Mouse (Mus musculus) lung, embryonic 15.5 days (tissue): ENCODE data around the gene Ciao2a. TPM values are rescaled to one million over a fixed set of nuclear protein-coding genes. Genes with fewer than 3 reads are reported as not detected.

Source experiments
- ATAC-seq: fragments of 200-750 bp; cut with Nextera tagmentation; 2 replicates; pipeline ENCODE4 v1.8.0; 2017; ENCODE audit warnings: moderate number of reproducible peaks, borderline replicate concordance; ENCODE audit not compliant: low FRiP score, low TSS enrichment; ENCODE audit errors: extremely low read depth
- H3K27ac ChIP-seq: fragments of 300-500 bp; sonication (generic); 2 replicates; pipeline ENCODE4 v1.5.1; 2015; ENCODE audit warnings: moderate library complexity, mild to moderate bottlenecking, inconsistent platforms
- H3K27me3 ChIP-seq: fragments of 300-500 bp; sonication (generic); 2 replicates; pipeline ENCODE4 v1.6.1; 2015; ENCODE audit warnings: inconsistent platforms
- H3K36me3 ChIP-seq: fragments of 300-500 bp; sonication (generic); 2 replicates; pipeline ENCODE4 v1.6.1; 2015; ENCODE audit warnings: inconsistent platforms
- H3K4me1 ChIP-seq: fragments of 300-500 bp; sonication (generic); 2 replicates; pipeline ENCODE4 v1.6.1; 2015; ENCODE audit warnings: inconsistent platforms
- H3K4me2 ChIP-seq: fragments of 300-500 bp; sonication (generic); 2 replicates; pipeline ENCODE4 v1.6.1; 2015; ENCODE audit warnings: inconsistent platforms, mild to moderate bottlenecking, moderate library complexity
- H3K4me3 ChIP-seq: fragments of 300-500 bp; sonication (generic); 2 replicates; pipeline ENCODE4 v1.5.1; 2015; ENCODE audit warnings: mild to moderate bottlenecking, inconsistent platforms
- H3K9ac ChIP-seq: fragments of 300-500 bp; sonication (generic); 2 replicates; pipeline ENCODE4 v1.6.1; 2015; ENCODE audit warnings: inconsistent platforms
- H3K9me3 ChIP-seq: fragments of 300-500 bp; sonication (generic); 2 replicates; pipeline ENCODE4 v1.6.1; 2016; ENCODE audit warnings: inconsistent platforms
- WGBS: fragments of 180-500 bp; shearing (Covaris S2); methylation state at CpG from one replicate; pipeline ENCODE4 v1.1.7; 2015; 5-methylcytosine and 5-hydroxymethylcytosine counted together
- polyA plus RNA-seq: library from polyadenylated mRNA; unstranded; fragments of >200 nt; fragmentation: Nextera tagmentation; extraction: Ambion mirVana; gene quantifications from 2 replicates; pipeline ENCODE4 v1.2.1, GENCODE M21; 2015

Ciao2a gene
- polyA plus RNA-seq, 1 experiment from 2014 or later: 149 TPM

DNA sequence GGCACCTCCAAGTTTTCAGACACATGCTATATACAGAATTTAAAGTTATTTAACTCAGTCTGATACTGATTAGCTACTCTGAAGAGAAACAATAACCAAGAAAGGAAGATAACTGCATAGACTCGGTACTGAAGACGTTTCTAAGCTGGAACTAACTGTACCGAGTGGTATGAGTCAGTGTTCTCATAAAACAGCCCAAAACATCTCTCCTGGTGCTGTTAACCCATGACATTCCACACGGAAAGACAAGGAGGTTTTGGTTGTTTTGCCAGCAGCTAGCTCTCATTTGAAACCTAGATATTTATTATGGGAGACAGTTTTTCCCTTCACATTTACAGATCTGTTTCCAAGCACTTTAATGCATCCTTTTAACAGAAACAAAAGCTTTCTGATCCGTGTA lies 2.8 kb upstream of the Ciao2a start:
- 0 out of 2 replicates have a peak, but pooled peaks cover 2% of the 10 kb centered on the region for H3K36me3 ChIP-seq
- H3K4me1 ChIP-seq: peaks cover 31% of the 10 kb centered on the region
- peak overlapping the region; percentile 90 for H3K4me3 ChIP-seq
- H3K9me3 ChIP-seq: no peaks in the 10 kb centered on the region
- H3K4me2 ChIP-seq: peak overlapping the region; percentile 74
- 7% methylated on average over 5 of the region's 5 CpGs for WGBS
- H3K27me3 ChIP-seq: no peaks in the 10 kb centered on the region
- no peak overlapping the region for H3K27ac ChIP-seq
- H3K9ac ChIP-seq: peak overlapping the region; percentile 80
- no peak for ATAC-seq

DNA sequence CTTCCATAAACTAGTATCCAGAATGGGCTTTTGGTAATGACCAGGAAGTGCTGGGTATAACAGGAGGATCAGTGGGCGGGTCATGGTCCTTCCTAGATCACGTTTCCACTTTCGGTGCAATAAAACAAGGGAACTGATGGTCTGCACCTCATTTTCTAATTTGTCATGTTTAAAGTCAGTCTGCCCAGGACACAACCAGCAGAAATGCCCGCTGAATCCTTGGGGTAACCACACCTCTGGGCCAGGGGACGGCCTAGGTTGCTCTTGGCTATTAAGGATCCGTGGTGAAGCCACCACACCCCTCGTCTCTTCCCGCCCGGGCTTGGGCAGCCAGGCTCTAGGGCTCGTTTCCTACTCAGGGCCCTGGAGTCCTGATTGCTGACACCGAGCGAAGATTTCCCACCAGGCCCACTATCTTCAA lies 2.3 kb upstream of the Ciao2a start:
- ATAC-seq: no peak; the same call in 1 of the 2 replicates
- Histone ChIP-seq H3K27ac (peak overlapping the region; percentile 88), H3K9me3 (no peaks in the 10 kb centered on the region), H3K4me3 (peak overlapping the region; percentile 90), H3K36me3 (0 out of 2 replicates have a peak, but pooled peaks cover 2% of the 10 kb centered on the region), H3K27me3 (no peaks in the 10 kb centered on the region), H3K9ac (peak overlapping the region; percentile 80), H3K4me1 (peaks cover 31% of the 10 kb centered on the region), H3K4me2 (peak overlapping the region; percentile 74)
- WGBS: under 1% methylated on average over 12 of the region's 12 CpGs

DNA sequence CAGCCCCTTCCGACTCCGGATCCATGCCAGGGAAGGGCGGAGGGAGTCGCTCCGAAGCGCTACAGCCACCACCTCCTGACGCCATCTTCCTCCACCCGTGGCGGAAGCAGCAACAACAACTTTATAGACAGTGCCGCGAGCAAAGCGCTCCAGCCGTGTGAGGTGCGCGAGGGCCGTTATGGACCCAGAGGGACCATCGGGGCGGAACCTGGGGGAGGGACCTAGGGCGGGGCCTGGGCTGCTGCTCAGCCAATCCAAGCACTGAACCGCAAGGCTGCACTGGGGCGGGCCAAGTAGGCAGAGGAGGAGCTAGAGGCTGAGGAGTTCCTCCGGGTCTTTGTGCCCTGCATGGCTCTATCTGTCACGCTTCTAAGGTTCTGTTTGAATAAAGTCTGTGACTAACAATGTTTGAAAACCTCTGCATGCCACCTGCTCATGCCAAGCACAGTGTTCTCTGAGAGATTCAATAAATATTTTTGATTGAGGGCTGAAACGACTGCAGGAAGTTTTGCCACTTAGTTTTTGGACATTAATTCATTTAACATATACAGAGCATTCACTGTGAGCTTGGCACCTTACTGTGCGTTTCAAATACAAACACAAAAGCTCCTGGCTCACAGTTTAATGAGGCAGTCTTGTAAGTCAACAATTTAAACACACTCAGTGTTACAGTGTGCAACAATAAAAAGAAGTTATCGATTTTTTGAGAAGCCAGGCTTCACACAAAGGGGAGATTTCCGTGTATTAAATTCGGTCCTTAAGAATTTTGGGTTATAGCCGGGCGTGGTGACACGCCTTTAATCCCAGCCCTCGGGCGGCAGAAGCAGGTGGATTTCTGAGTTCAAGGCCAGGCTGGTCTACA lies 1.5 kb upstream of the Ciao2a start:
- no peaks in the 10 kb centered on the region for H3K9me3 ChIP-seq
- WGBS: 15% methylated on average over 33 of the region's 33 CpGs
- H3K9ac ChIP-seq: peak overlapping the region; percentile 80
- H3K4me1 ChIP-seq: peaks cover 31% of the 10 kb centered on the region
- no peaks in the 10 kb centered on the region for H3K27me3 ChIP-seq
- H3K4me2 ChIP-seq: peak overlapping the region; percentile 74
- H3K4me3 ChIP-seq: peak overlapping the region; percentile 90
- ATAC-seq: peak; percentile 98
- H3K36me3 ChIP-seq: 0 out of 2 replicates have a peak, but pooled peaks cover 2% of the 10 kb centered on the region
- peak overlapping the region; percentile 88 for H3K27ac ChIP-seq

DNA sequence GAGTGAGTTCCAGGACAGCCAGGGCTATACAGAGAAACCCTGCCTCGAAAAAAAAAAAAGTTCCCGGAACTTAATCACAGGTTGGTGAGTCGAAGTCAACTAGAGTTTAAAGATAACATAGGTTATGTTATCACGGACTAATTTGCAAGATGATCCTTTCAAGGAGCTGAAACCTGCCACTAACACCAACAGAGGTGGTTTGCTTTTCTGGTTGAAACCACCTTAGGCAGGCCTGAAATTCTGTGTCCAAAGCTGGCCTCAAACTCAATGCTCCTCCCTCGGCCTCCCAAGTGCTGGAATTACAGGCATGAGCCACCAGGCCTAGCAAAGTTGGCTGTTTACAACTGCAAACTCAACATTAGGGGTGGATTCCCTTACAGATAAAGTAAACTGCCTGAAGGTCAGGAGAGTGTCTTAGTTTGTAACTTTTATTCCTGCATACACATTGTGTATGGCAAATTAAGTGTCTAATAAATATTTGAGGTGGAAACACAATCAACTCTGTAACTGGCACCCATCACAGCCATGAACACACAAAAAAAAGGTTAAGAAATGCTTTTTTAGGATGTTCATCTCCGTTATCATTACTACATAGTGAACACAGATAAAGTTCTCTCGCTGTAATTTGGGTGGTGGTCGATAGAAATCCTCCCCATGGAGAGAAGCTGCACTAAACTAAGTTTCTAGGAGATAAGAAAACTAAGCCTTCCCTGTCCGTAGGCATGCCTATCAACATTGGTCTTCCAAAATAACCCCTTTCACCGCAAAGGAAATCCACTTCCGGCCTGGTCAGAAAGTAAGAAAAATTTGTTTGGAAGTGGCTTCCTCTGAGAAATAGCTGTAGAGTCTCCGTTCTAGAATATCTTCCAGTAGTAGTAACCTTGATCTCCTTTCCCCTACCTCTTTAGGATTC lies 612 bp upstream of the Ciao2a start:
- peaks cover 31% of the 10 kb centered on the region for H3K4me1 ChIP-seq
- H3K9ac ChIP-seq: peak overlapping the region; percentile 15
- 46% methylated on average over 12 of the region's 12 CpGs for WGBS
- H3K9me3 ChIP-seq: no peaks in the 10 kb centered on the region
- H3K27me3 ChIP-seq: no peaks in the 10 kb centered on the region
- H3K4me2 ChIP-seq: peak overlapping the region; percentile 69
- peak overlapping the region; percentile 88 for H3K27ac ChIP-seq
- H3K36me3 ChIP-seq: peaks cover 8% of the 10 kb centered on the region; the same call in 1 of the 2 replicates
- peak overlapping the region; percentile 62 for H3K4me3 ChIP-seq
- no peak for ATAC-seq

DNA sequence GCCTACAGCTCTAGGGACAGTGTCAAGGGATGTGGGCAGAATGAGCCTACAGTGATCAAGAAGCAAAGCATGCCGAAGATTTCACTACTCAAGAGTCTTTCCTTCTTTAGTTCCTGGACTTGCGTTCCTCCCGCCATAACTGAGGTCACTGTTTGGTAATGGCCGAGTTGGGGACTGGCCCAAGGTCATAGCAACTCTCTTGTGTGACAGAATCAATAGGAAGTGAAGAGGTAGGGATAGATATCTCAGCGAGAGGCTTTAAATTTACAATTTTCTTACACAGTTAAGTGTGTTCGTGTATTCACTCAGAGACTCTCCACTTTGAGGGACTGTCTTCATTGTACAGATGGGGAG lies 759 bp downstream of the Ciao2a start:
- ATAC-seq: no peak
- H3K27ac ChIP-seq: peak overlapping the region; percentile 88
- peaks cover 6% of the 10 kb centered on the region; the same call in 1 of the 2 replicates for H3K36me3 ChIP-seq
- H3K9me3 ChIP-seq: no peaks in the 10 kb centered on the region
- WGBS: 30% methylated on average over 6 of the region's 6 CpGs
- no peaks in the 10 kb centered on the region for H3K27me3 ChIP-seq
- H3K4me3 ChIP-seq: peak overlapping the region; percentile 62
- peaks cover 31% of the 10 kb centered on the region for H3K4me1 ChIP-seq
- peak overlapping the region; percentile 65 for H3K9ac ChIP-seq
- H3K4me2 ChIP-seq: peak overlapping the region; percentile 69

DNA sequence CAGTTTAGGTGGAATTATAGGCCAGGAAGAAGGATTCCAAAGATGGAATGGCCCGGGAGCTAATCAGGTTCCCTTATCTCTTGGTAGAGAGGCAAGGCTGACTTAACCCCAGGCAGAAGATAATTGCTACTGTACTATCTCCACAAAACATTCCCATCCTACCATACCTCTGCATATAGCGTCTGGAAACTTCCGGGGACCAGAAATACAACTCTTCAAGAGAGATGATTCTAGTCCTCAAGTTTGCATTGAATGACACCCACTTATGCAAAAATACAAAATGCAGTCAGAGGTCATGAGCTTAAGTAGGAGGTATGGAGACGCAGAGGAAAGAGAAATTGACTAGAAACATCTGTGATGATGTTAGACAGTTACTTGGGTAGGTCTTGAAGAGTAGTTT lies 1.5 kb downstream of the Ciao2a start:
- peak overlapping the region; percentile 69 for H3K4me2 ChIP-seq
- H3K36me3 ChIP-seq: peaks cover 9% of the 10 kb centered on the region; the same call in 1 of the 2 replicates
- H3K4me1 ChIP-seq: peaks cover 31% of the 10 kb centered on the region
- no peak for ATAC-seq
- no peaks in the 10 kb centered on the region for H3K27me3 ChIP-seq
- peak overlapping the region; percentile 62; the same call in 1 of the 2 replicates for H3K4me3 ChIP-seq
- 82% methylated on average over 4 of the region's 4 CpGs for WGBS
- no peak overlapping the region for H3K9ac ChIP-seq
- no peaks in the 10 kb centered on the region for H3K9me3 ChIP-seq
- H3K27ac ChIP-seq: no peak overlapping the region

DNA sequence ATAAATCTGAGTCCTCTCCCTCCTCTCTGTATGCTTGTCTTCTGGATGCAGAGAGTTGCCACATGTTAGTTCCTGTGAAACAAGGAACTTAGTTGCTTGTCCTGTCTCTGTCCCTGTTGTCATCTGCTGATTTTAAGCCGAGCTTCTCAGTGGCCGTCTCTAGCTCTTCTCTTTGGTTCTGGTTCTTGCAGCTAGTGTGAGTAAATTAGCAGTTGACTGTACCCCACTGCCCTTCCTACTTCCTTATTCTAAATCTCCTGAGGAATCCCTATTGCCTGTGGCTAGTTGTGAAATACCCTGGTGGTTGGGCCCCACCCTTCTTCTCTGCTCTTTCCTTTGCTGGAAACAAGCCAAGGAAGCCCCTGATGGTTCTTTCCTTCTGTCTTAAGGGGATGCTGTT lies 5.1 kb downstream of the Ciao2a start:
- Histone ChIP-seq H3K4me2 (no peak overlapping the region), H3K36me3 (peaks cover 33% of the 10 kb centered on the region), H3K27ac (no peak overlapping the region), H3K4me3 (no peak overlapping the region), H3K9ac (no peak overlapping the region), H3K4me1 (peaks cover 10% of the 10 kb centered on the region; the same call in 1 of the 2 replicates), H3K9me3 (no peaks in the 10 kb centered on the region), H3K27me3 (no peaks in the 10 kb centered on the region)
- no peak for ATAC-seq
- WGBS: 92% methylated on average over 2 of the region's 2 CpGs

DNA sequence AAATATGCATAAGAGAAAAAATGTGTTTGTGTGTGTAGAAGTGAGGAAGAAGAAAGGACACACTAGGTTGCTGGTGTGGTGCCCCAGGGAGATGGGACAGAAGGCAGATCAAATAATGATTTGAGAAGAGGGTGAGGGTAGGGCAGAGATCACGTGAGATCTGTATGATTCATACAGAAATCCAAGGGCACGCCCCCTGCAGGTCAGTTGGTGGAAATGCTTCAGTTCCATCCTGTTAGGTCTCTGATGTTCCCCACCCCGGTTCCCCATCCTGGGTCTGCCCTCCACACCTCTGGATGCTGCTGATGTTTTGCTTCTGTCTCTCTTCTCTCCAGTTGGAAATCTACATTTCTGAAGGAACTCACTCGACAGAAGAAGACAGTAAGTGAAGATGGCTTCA lies 9.6 kb downstream of the Ciao2a start:
- peaks cover 68% of the 10 kb centered on the region for H3K36me3 ChIP-seq

DNA sequence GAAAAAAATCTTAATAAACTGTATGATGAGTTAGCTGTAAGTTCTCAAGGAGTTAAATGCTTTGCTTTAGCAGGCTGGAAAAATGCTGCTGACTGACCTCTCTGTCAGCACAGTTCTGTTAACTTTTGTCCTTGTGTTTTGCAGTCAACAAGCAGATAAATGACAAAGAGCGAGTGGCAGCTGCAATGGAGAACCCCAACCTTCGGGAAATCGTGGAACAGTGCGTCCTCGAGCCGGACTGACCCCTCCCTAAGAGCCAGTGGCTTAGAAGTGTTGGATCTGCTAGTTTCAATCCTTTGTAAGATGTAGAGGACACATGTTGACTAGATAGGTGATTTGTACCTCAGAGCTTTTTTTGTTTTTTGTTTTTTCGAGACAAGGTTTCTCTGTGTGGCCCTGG lies 11.8 kb downstream of the Ciao2a start:
- Histone ChIP-seq H3K9me3 (no peaks in the 10 kb centered on the region), H3K27ac (no peak overlapping the region), H3K27me3 (no peaks in the 10 kb centered on the region), H3K9ac (no peak overlapping the region), H3K4me2 (no peak overlapping the region), H3K4me3 (no peak overlapping the region), H3K36me3 (peaks cover 62% of the 10 kb centered on the region), H3K4me1 (no peaks in the 10 kb centered on the region)
- WGBS: 91% methylated on average over 7 of the region's 7 CpGs
- no peak for ATAC-seq

More for the DNA sequence above, 9.6 kb downstream of the Ciao2a start:
- Histone ChIP-seq H3K4me3 (no peak overlapping the region), H3K27ac (no peak overlapping the region), H3K9ac (no peak overlapping the region), H3K27me3 (no peaks in the 10 kb centered on the region), H3K4me1 (no peaks in the 10 kb centered on the region), H3K9me3 (no peaks in the 10 kb centered on the region), H3K4me2 (no peak overlapping the region)
- WGBS: 46% methylated on average over 4 of the region's 4 CpGs
- no peak for ATAC-seq

DNA sequence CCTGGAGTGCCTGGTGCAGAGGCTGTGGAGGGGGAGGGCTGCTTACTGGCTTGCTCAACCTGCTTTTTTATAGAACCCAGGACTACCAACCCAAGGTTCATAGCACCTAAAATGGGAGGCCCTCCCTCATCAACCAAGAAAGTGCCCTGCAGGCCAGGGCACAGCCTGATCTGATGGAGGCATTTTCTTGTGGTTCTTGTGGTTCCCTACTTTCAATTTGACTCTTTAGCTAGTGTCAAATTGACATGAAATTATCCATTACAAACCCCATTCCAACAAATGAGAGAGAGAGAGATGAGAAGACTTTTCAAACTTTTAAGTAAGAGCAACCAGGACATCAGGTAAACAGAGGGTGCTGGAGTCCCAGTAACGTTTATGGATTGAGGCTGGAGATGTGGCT lies 15.9 kb downstream of the Ciao2a start:
- H3K9ac ChIP-seq: no peak overlapping the region
- H3K27me3 ChIP-seq: no peaks in the 10 kb centered on the region
- no peaks in the 10 kb centered on the region for H3K4me1 ChIP-seq
- no peak overlapping the region for H3K4me2 ChIP-seq
- H3K27ac ChIP-seq: no peak overlapping the region
- H3K9me3 ChIP-seq: no peaks in the 10 kb centered on the region
- H3K4me3 ChIP-seq: no peak overlapping the region
- ATAC-seq: no peak
- WGBS: 72% methylated on average over 1 of the region's 1 CpGs
- peaks cover 33% of the 10 kb centered on the region for H3K36me3 ChIP-seq

DNA sequence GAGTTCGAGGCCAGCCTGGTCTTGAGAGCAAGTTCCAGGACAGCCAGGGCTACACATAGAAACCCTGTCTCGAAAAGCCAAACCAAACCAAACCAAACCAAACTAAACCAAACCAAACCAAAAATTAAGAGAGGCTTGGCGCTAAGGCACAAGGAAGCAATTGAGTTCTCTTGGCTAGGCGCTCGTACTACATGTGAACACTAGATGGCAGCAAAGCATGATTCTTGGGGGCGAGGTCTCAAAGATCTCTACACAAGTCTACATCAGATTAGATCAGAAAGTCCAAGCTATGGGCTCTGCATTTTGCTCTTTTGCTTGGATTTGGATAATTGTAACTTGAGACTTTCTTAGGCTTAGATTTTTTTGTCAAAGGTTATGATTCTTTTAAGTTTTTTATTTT lies 17.8 kb downstream of the Ciao2a start:
- peaks cover 16% of the 10 kb centered on the region for H3K36me3 ChIP-seq
- no peaks in the 10 kb centered on the region for H3K9me3 ChIP-seq
- H3K4me2 ChIP-seq: no peak overlapping the region
- no peaks in the 10 kb centered on the region for H3K27me3 ChIP-seq
- 5% methylated on average over 6 of the region's 6 CpGs for WGBS
- H3K4me3 ChIP-seq: no peak overlapping the region
- ATAC-seq: no peak
- no peak overlapping the region for H3K9ac ChIP-seq
- no peak overlapping the region for H3K27ac ChIP-seq
- no peaks in the 10 kb centered on the region for H3K4me1 ChIP-seq
